Mouse (Mus musculus) liver, embryonic 15.5 days (tissue): ENCODE data around the gene Fam173a. TPM values are rescaled to one million over a fixed set of nuclear protein-coding genes. Genes with fewer than 3 reads are reported as not detected.

ENCODE experiments used
- ATAC-seq: fragments of 200-750 bp; cut with Nextera tagmentation; 2 replicates; pipeline ENCODE4 v1.8.0; 2017; ENCODE audit warnings: moderate number of reproducible peaks, mild to moderate bottlenecking, moderate library complexity; ENCODE audit not compliant: insufficient read depth
- H3K27ac ChIP-seq: fragments of 300-500 bp; sonication (generic); replicated peaks from 2 replicates; pipeline ENCODE4 v1.5.1; 2015; ENCODE audit warnings: mild to moderate bottlenecking, inconsistent platforms
- H3K27me3 ChIP-seq: fragments of 300-500 bp; sonication (generic); 2 replicates; pipeline ENCODE4 v1.6.1; 2015; ENCODE audit warnings: mild to moderate bottlenecking, inconsistent platforms
- H3K36me3 ChIP-seq: fragments of 300-500 bp; sonication (generic); replicated peaks from 2 replicates; pipeline ENCODE4 v1.6.1; 2015; ENCODE audit warnings: moderate library complexity, mild to moderate bottlenecking, inconsistent platforms
- H3K4me1 ChIP-seq: fragments of 300-500 bp; sonication (generic); replicated peaks from 2 replicates; pipeline ENCODE4 v1.6.1; 2015; ENCODE audit warnings: inconsistent platforms
- H3K4me2 ChIP-seq: fragments of 300-500 bp; sonication (generic); 2 replicates; pipeline ENCODE4 v1.6.1; 2015; ENCODE audit warnings: moderate library complexity, mild to moderate bottlenecking, inconsistent platforms
- H3K4me3 ChIP-seq: fragments of 300-500 bp; sonication (generic); replicated peaks from 2 replicates; pipeline ENCODE4 v1.5.1; 2015; ENCODE audit warnings: mild to moderate bottlenecking, inconsistent platforms
- H3K9ac ChIP-seq: fragments of 300-500 bp; sonication (generic); 2 replicates; pipeline ENCODE4 v1.6.1; 2015; ENCODE audit warnings: moderate library complexity, mild to moderate bottlenecking, inconsistent platforms
- H3K9me3 ChIP-seq: fragments of 300-500 bp; sonication (generic); replicated peaks from 2 replicates; pipeline ENCODE4 v1.6.1; 2016; ENCODE audit warnings: inconsistent platforms
- WGBS: fragments of 180-500 bp; shearing (Covaris S2); methylation state at CpG from one replicate; pipeline ENCODE4 v1.1.7; 2015; ENCODE audit warnings: mixed read lengths; ENCODE audit not compliant: insufficient replicate concordance; 5-methylcytosine and 5-hydroxymethylcytosine counted together
- polyA plus RNA-seq: library from polyadenylated mRNA; unstranded; fragments of >200 nt; fragmentation: Nextera tagmentation; extraction: Ambion mirVana; gene quantifications from 2 replicates; pipeline ENCODE4 v1.2.1, GENCODE M21; 2015

Gene Fam173a
- polyA plus RNA-seq, 1 experiment from 2014 or later: 54.9 TPM

GRCm38 (mm10) chr17:25834595-25835222, 42.0 kb upstream of the Fam173a start:
- Histone ChIP-seq H3K27ac (0 out of 2 replicates have a peak overlapping the region, but pooled peaks have one; percentile 90), H3K9ac (peak overlapping the region; percentile 71; the same call in 1 of the 2 replicates), H3K36me3 (peaks cover 49% of the 10 kb centered on the region), H3K4me3 (peak overlapping the region; percentile 72), H3K9me3 (no peaks in the 10 kb centered on the region), H3K4me1 (peaks cover 90% of the 10 kb centered on the region), H3K4me2 (peak overlapping the region; percentile 92), H3K27me3 (no peaks in the 10 kb centered on the region)
- no peak for ATAC-seq
- 67% methylated on average over 12 of the region's 12 CpGs for WGBS

GRCm38 (mm10) chr17:25833961-25834594, 41.4 kb upstream of the Fam173a start:
- peak overlapping the region; percentile 71 for H3K9ac ChIP-seq

GRCm38 (mm10) chr17:25833291-25833663, 40.6 kb upstream of the Fam173a start, which contains the start of gene Stub1:
Stub1 (minus strand) TSS chr17:25833404.
- WGBS: 0% methylated on average over 24 of the region's 24 CpGs
- H3K4me1 ChIP-seq: peaks cover 95% of the 10 kb centered on the region
- peak within 1 kb of the TSS; percentile 90 for H3K27ac ChIP-seq
- H3K27me3 ChIP-seq: no peaks in the 10 kb centered on the region
- H3K36me3 ChIP-seq: peaks cover 41% of the 10 kb centered on the region
- H3K9ac ChIP-seq: peak within 1 kb of the TSS; percentile 79
- peak; percentile 59 for ATAC-seq
- peak within 1 kb of the TSS; percentile 72 for H3K4me3 ChIP-seq
- H3K4me2 ChIP-seq: peak within 1 kb of the TSS; percentile 92
- no peaks in the 10 kb centered on the region for H3K9me3 ChIP-seq

More at GRCm38 (mm10) chr17:25833961-25834594, 41.4 kb upstream of the Fam173a start:
- Histone ChIP-seq H3K27me3 (no peaks in the 10 kb centered on the region), H3K4me2 (peak overlapping the region; percentile 92), H3K4me3 (peak overlapping the region; percentile 72), H3K9me3 (no peaks in the 10 kb centered on the region), H3K36me3 (peaks cover 46% of the 10 kb centered on the region), H3K27ac (peak overlapping the region; percentile 90), H3K4me1 (peaks cover 91% of the 10 kb centered on the region)
- ATAC-seq: no peak
- WGBS: 33% methylated on average over 6 of the region's 6 CpGs

GRCm38 (mm10) chr17:25832436-25833290, 40.0 kb upstream of the Fam173a start:
- Histone ChIP-seq H3K9me3 (no peaks in the 10 kb centered on the region), H3K9ac (peak overlapping the region; percentile 79), H3K4me2 (peak overlapping the region; percentile 92), H3K27me3 (no peaks in the 10 kb centered on the region), H3K4me1 (peaks cover 92% of the 10 kb centered on the region), H3K27ac (peak overlapping the region; percentile 90), H3K4me3 (peak overlapping the region; percentile 72), H3K36me3 (peaks cover 41% of the 10 kb centered on the region)
- ATAC-seq: peak; percentile 87
- 0% methylated on average over 75 of the region's 77 CpGs for whole genome bisulfite sequencing

GRCm38 (mm10) chr17:25831451-25832281, 39.0 kb upstream of the Fam173a start:
- H3K4me3 ChIP-seq: peak overlapping the region; percentile 72
- 41% methylated on average over 21 of the region's 21 CpGs for whole genome bisulfite sequencing
- ATAC-seq: no peak
- peak overlapping the region; percentile 92 for H3K4me2 ChIP-seq
- peaks cover 46% of the 10 kb centered on the region for H3K36me3 ChIP-seq
- peaks cover 82% of the 10 kb centered on the region for H3K4me1 ChIP-seq
- H3K9ac ChIP-seq: peak overlapping the region; percentile 79
- H3K27me3 ChIP-seq: no peaks in the 10 kb centered on the region
- peak overlapping the region; percentile 90 for H3K27ac ChIP-seq
- H3K9me3 ChIP-seq: no peaks in the 10 kb centered on the region

- no peak for ATAC-seq
- peak overlapping the region; percentile 92 for H3K4me2 ChIP-seq
- no peaks in the 10 kb centered on the region for H3K27me3 ChIP-seq
- peaks cover 53% of the 10 kb centered on the region for H3K36me3 ChIP-seq
- H3K9ac ChIP-seq: no peak overlapping the region
- 80% methylated on average over 14 of the region's 14 CpGs for WGBS
- peak overlapping the region; percentile 90; the same call in 1 of the 2 replicates for H3K27ac ChIP-seq
- peaks cover 75% of the 10 kb centered on the region for H3K4me1 ChIP-seq
- H3K4me3 ChIP-seq: peak overlapping the region; percentile 72
- H3K9me3 ChIP-seq: no peaks in the 10 kb centered on the region
Measured at GRCm38 (mm10) chr17:25830806-25831431, 38.2 kb upstream of the Fam173a start.

GRCm38 (mm10) chr17:25830200-25830753, 37.6 kb upstream of the Fam173a start:
- H3K4me3 ChIP-seq: peak overlapping the region; percentile 65; the same call in 1 of the 2 replicates
- peaks cover 57% of the 10 kb centered on the region for H3K36me3 ChIP-seq
- H3K27me3 ChIP-seq: no peaks in the 10 kb centered on the region
- H3K27ac ChIP-seq: 0 out of 2 replicates have a peak overlapping the region, but pooled peaks have one; percentile 69
- H3K9ac ChIP-seq: no peak overlapping the region
- H3K4me1 ChIP-seq: peaks cover 72% of the 10 kb centered on the region
- no peak for ATAC-seq
- no peaks in the 10 kb centered on the region for H3K9me3 ChIP-seq
- H3K4me2 ChIP-seq: peak overlapping the region; percentile 81
- 70% methylated on average over 4 of the region's 4 CpGs for WGBS

GRCm38 (mm10) chr17:25829558-25830017, 36.9 kb upstream of the Fam173a start:
- H3K4me2 ChIP-seq: peak overlapping the region; percentile 81
- ATAC-seq: no peak
- peak overlapping the region; percentile 69 for H3K27ac ChIP-seq
- WGBS: 35% methylated on average over 8 of the region's 8 CpGs
- H3K36me3 ChIP-seq: peaks cover 52% of the 10 kb centered on the region
- no peaks in the 10 kb centered on the region for H3K9me3 ChIP-seq
- no peaks in the 10 kb centered on the region for H3K27me3 ChIP-seq
- peak overlapping the region; percentile 65 for H3K4me3 ChIP-seq
- peaks cover 72% of the 10 kb centered on the region for H3K4me1 ChIP-seq
- peak overlapping the region; percentile 61 for H3K9ac ChIP-seq

GRCm38 (mm10) chr17:25828712-25829557, 36.2 kb upstream of the Fam173a start, which contains the start of gene Jmjd8:
Jmjd8 (plus strand) TSS chr17:25828867.
- Histone ChIP-seq H3K27ac (peak within 1 kb of the TSS; percentile 69), H3K9ac (peak within 1 kb of the TSS; percentile 61), H3K4me2 (peak within 1 kb of the TSS; percentile 81), H3K4me3 (peak within 1 kb of the TSS; percentile 65), H3K27me3 (no peaks in the 10 kb centered on the region), H3K9me3 (no peaks in the 10 kb centered on the region), H3K36me3 (peaks cover 52% of the 10 kb centered on the region), H3K4me1 (peaks cover 72% of the 10 kb centered on the region)
- 2% methylated on average over 32 of the region's 32 CpGs for WGBS
- ATAC-seq: no peak
